Mouse (Mus musculus) cerebellum, postnatal 36 days (tissue): ENCODE measurements around the gene Zscan4c.
"Not testable (repeated sequence)": the region's sequence is repeated elsewhere in the genome, so short reads cannot be mapped to it uniquely, and the experiment has no call there.

Source experiments
- DNase-seq, 2 experiments: peaks; one replicate each; pipeline ENCODE4 v3.0.0; 2021 to 2022; ENCODE audit warnings: mixed read lengths in 2 of 2

Zscan4c gene

DNA sequence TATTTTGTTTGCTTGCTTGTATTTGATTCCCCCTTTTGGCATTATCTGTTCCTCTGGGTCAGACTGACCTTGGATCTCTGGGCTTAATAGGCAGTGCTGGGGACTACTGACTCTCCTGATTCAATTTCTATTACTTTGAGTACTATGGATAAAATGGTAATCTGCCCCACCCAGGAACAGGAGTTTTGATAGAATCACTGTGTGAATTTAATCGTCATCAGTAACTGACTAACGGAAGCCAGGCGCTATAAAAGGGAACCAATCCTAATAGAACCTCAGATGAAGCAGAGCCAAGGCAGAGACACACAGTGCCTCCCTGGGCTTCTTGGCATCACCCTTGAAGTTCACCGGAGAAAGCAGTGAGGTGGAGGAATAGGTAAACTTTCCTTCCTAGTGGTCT lies at the start of gene Zscan4c:
Gene Zscan4c (plus strand): TSS at position 301 of the 400 bp plus-strand sequence.
- DNase-seq: not testable (repeated sequence)
